Mouse (Mus musculus): ENCODE results near the gene Arhgdig.

- TF ChIP-seq CTCF (IDR thresholded peaks at IDR 0.05; ENCODE audit: low read depth) (no peak), EP300 (optimal IDR thresholded peaks at IDR 0.05) (no peak)
Observed at GRCm38 (mm10) chr17:26178611-26179010, 29.0 kb downstream of the Arhgdig start.

All from stomach, postnatal 0 days (tissue).